8 mouse cellular contexts compared by ENCODE assay signal in the genomic region with DNA sequence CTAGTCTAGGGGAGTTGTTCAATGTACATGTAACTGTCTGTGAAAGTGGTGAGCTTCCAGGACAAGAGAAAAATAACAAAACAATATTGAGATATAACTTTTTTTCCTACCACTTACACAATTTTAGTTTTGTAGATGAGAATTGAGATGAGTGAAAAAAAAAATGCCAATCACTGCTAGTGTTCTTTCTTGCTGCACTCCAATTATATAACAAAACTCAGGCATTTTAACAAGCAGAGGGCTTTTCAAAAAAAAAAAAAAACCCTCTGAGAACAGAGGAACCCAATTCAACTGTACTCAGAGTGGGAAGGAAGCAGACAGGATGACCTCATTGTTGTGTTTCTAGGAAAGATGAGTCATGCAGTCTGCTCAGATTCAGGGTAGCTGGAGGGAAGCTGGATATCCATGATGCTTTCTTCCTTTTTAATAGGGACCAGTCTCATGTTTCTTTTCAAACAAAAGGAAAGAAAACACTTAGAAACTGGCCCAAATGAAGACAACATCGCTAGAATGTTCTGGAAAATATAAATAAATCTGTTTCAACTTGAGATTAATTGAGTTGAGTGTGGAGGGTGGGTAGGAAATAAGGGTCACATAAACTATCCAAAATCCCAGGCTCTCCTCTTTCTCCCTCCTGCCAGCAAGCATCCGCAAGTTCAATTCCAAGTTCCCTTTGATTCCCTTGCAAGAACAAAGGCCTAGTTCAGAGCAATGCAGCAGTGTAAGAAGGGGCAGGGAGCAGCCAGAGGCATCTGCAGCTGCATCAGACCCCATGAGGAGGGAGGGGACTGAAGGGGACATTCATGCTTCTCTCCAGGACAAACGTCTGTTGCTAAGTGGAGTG.
DNase-seq lines count a peak whose midpoint lies in the region; ATAC-seq and TF ChIP-seq lines count a peak whose summit lies in the region.

No protein-coding gene starts in this region.

- H3K36me3 ChIP-seq in liver, adult 2 months (ENCODE audit: control insufficient read depth, insufficient read depth, low read length): no peaks in the 10 kb centered on the region
- no peaks in the 10 kb centered on the region for H3K36me3 ChIP-seq in liver, embryonic 12.5 days
- H3K36me3 ChIP-seq in forebrain, embryonic 10.5 days (replicated peaks): no peaks in the 10 kb centered on the region
- no peaks in the 10 kb centered on the region for H3K36me3 ChIP-seq in intestine, embryonic 16.5 days (ENCODE audit: control insufficient read depth, insufficient read depth, low read length)

- TF ChIP-seq CTCF in liver, adult 2 months (IDR thresholded peaks at IDR 0.05; ENCODE audit: low read depth, low read length): no peak

- H3K9ac ChIP-seq in liver, adult 2 months (ENCODE audit: low read depth, low read length): no peak overlapping the region
- no peak overlapping the region for H3K9ac ChIP-seq in liver, embryonic 12.5 days
- H3K9ac ChIP-seq in intestine, embryonic 16.5 days (ENCODE audit: low read depth, low read length): no peak overlapping the region; the same call in 1 of the 2 replicates

- H3K4me1 ChIP-seq in liver, adult 2 months (ENCODE audit: control insufficient read depth, insufficient read depth, low read length): no peaks in the 10 kb centered on the region
- H3K4me1 ChIP-seq in liver, embryonic 12.5 days: no peaks in the 10 kb centered on the region
- H3K4me1 ChIP-seq in forebrain, embryonic 10.5 days: peaks cover 19% of the 10 kb centered on the region
- no peaks in the 10 kb centered on the region; the same call in 1 of the 2 replicates for H3K4me1 ChIP-seq in intestine, embryonic 16.5 days (ENCODE audit: control insufficient read depth, insufficient read depth, low read length)

- no peak for ATAC-seq in liver, embryonic 12.5 days
- ATAC-seq in intestine, embryonic 16.5 days: peak; percentile 92
- no peak for ATAC-seq in megakaryocyte progenitor cell, adult 5-6 weeks (replicated peaks; ENCODE audit: poor library complexity)

- no peak overlapping the region for H3K4me3 ChIP-seq in liver, adult 2 months (ENCODE audit: insufficient read depth, low read depth, low read length)
- no peak overlapping the region for H3K4me3 ChIP-seq in liver, embryonic 12.5 days
- H3K4me3 ChIP-seq in forebrain, embryonic 10.5 days: no peak overlapping the region
- H3K4me3 ChIP-seq in intestine, embryonic 16.5 days (ENCODE audit: low read length): no peak overlapping the region

- H3K27ac ChIP-seq in liver, adult 2 months (replicated peaks; ENCODE audit: insufficient read depth, low read depth, low read length): no peak overlapping the region
- H3K27ac ChIP-seq in liver, embryonic 12.5 days: no peak overlapping the region
- H3K27ac ChIP-seq in forebrain, embryonic 10.5 days: peak overlapping the region; percentile 84
- peak overlapping the region; percentile 61 for H3K27ac ChIP-seq in intestine, embryonic 16.5 days (ENCODE audit: low read length)

- peak; percentile 27 for DNase-seq in liver, adult 2 months (ENCODE audit: extremely low read depth, low read depth, low spot score)
- peak; percentile 40 for DNase-seq in forebrain, embryonic 10.5 days (ENCODE audit: extremely low spot score, low spot score)
- DNase-seq in neural tube, embryonic 10.5 days (ENCODE audit: extremely low spot score, low spot score): peak; percentile 14
- DNase-seq in gastrocnemius, adult 18-20 months (ENCODE audit: low spot score): no peak
- DNase-seq in cerebellum, postnatal 14 days: no peak

- H3K79me2 ChIP-seq in liver, adult 2 months (ENCODE audit: control insufficient read depth, insufficient read depth, low read length): no peaks in the 10 kb centered on the region

- H3K27me3 ChIP-seq in liver, adult 2 months (ENCODE audit: control insufficient read depth, insufficient read depth, low read length): no peaks in the 10 kb centered on the region
- H3K27me3 ChIP-seq in liver, embryonic 12.5 days (replicated peaks): no peaks in the 10 kb centered on the region
- H3K27me3 ChIP-seq in forebrain, embryonic 10.5 days (ENCODE audit: poor library complexity, severe bottlenecking): no peaks in the 10 kb centered on the region
- H3K27me3 ChIP-seq in intestine, embryonic 16.5 days (replicated peaks; ENCODE audit: control insufficient read depth, insufficient read depth, low read length): no peaks in the 10 kb centered on the region

- TF ChIP-seq POLR2A in liver, adult 2 months (IDR thresholded peaks at IDR 0.05; ENCODE audit: extremely low read depth, insufficient read depth, low read length): no peak

- WGBS in liver, adult 2 months: 53% methylated on average over 3 of the region's 3 CpGs
- 36% methylated on average over 3 of the region's 3 CpGs for WGBS in liver, embryonic 12.5 days (ENCODE audit: insufficient replicate concordance)
- 17% methylated on average over 3 of the region's 3 CpGs for WGBS in forebrain, embryonic 10.5 days
- 23% methylated on average over 3 of the region's 3 CpGs for WGBS in intestine, embryonic 16.5 days

- no peak overlapping the region for H3K4me2 ChIP-seq in liver, embryonic 12.5 days
- H3K4me2 ChIP-seq in intestine, embryonic 16.5 days (ENCODE audit: low read depth, low read length): no peak overlapping the region

- no peaks in the 10 kb centered on the region for H3K9me3 ChIP-seq in liver, embryonic 12.5 days (replicated peaks)
- no peaks in the 10 kb centered on the region for H3K9me3 ChIP-seq in forebrain, embryonic 10.5 days
- no peaks in the 10 kb centered on the region for H3K9me3 ChIP-seq in intestine, embryonic 16.5 days (ENCODE audit: control insufficient read depth, low read length)

Comparison
In these comparisons a context has a peak if more than half of its experiments do, and no peak if none do; other contexts are left out.
1. DNase-seq: peak in liver, adult 2 months (single experiment), forebrain, embryonic 10.5 days (single experiment) and neural tube, embryonic 10.5 days (single experiment); none in gastrocnemius, adult 18-20 months (single experiment) and cerebellum, postnatal 14 days (0 of 2).
2. H3K27ac ChIP-seq: peak in forebrain, embryonic 10.5 days (single experiment) and intestine, embryonic 16.5 days (single experiment); none in liver, adult 2 months (single experiment) and liver, embryonic 12.5 days (single experiment).